Mouse (Mus musculus): ENCODE measurements around the gene Fabp2.

Gene Fabp2

GRCm38 (mm10) chr3:122894772-122895171 lies at the start of gene Fabp2:
TSS of gene Fabp2 (plus strand) at chr3:122895072.
- DNase-seq: no peak

GRCm38 (mm10) chr3:122848410-122849034 lies 46.4 kb upstream of the Fabp2 start:
- no peak for DNase-seq

GRCm38 (mm10) chr3:122855149-122855548 lies 39.7 kb upstream of the Fabp2 start:
- DNase-seq: no peak

- DNase-seq: no peak
Measured at GRCm38 (mm10) chr3:122859829-122860228, 35.0 kb upstream of the Fabp2 start.

GRCm38 (mm10) chr3:122860573-122861498 lies 34.0 kb upstream of the Fabp2 start:
- no peak for DNase-seq

DNA sequence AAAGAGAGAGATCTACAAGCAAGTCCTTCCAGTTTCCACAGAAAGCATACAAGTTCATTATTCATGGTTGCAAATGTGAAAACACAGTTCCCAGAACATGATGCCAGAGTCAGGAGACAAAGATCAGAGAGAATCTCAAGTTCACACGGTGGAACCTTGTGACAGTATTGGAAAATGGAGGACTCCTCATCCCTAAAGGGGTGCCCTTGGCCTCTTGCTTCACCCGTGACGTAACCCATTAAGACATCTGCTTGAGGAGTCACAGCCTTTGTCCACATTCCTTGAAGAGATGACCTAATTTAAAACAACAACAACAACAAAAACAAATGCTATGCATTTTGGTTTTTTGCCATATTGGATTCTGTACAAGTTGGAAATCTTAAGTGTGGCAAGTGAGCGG lies 29.8 kb upstream of the Fabp2 start:
- no peak for DNase-seq

- no peak for DNase-seq
Measured at GRCm38 (mm10) chr3:122868270-122868669, 26.6 kb upstream of the Fabp2 start.

DNA sequence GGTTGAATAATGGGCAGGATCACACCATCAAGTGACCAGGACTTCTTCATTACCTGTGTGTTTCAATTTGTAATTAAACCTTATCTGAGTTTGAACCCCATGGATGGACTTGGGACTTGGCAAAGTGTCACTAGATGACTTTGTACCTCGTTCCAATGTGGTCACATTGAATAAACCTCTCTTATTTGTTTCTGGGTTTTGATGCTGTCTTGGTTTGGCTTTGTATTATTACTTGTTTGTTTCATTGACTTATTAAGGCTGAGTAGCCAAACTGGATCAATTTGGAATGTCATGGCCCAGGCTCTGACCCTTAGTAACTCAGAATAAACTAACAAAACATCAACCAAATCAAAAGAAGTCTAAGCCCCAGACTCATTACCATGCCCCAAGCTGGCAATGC lies 23.3 kb upstream of the Fabp2 start:
- no peak for DNase-seq

- no peak for DNase-seq
Measured at GRCm38 (mm10) chr3:122876870-122877269, 18.0 kb upstream of the Fabp2 start.

DNA sequence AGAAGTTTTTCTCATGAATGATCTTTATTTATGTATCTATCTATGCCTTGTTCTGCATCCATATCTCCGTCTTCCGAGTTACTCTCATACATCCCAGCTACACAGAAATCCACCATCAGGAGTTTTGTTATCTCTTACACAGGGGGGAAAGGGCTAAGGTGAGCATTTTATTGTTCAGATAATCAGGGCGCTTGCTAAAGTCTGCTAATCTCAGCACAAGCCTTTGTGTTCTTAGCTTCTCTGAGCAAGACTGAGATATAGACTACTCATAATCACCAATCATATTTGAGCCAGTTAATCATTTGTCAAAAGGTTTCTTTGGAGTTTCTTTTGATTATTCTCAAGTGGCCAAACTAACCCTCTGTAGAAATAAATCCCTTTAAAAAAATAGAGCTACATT lies 17.3 kb upstream of the Fabp2 start:
- DNase-seq: no peak

DNA sequence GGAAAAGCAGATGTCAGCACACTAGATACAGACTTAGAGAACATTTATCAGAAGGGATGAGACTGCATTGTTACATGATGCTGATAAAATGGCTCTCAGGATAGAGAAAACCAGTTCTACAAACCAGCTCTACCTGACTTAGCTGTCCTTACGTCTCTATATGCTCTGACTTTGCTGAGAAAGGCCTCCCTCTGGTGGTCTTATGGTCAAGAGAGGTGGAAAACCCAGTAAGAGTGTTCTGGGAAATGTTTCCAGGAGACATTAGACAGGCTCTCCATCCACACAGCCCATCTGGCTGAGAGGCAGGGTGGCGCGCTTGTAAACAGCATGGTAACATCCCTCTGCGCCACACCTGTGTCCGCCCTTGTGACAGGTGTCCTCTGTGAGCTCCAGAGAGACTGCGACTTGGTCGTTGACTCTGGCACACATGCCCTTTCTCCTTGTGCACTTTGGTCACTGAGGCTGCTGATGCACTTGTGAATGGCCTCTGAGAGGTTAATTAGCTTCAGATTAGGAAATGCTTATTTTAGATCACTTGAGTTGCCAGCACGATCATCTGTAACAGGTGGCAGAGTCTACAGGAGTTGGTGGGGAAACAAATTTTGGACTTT lies 16.1 kb upstream of the Fabp2 start:
- DNase-seq: no peak

DNA sequence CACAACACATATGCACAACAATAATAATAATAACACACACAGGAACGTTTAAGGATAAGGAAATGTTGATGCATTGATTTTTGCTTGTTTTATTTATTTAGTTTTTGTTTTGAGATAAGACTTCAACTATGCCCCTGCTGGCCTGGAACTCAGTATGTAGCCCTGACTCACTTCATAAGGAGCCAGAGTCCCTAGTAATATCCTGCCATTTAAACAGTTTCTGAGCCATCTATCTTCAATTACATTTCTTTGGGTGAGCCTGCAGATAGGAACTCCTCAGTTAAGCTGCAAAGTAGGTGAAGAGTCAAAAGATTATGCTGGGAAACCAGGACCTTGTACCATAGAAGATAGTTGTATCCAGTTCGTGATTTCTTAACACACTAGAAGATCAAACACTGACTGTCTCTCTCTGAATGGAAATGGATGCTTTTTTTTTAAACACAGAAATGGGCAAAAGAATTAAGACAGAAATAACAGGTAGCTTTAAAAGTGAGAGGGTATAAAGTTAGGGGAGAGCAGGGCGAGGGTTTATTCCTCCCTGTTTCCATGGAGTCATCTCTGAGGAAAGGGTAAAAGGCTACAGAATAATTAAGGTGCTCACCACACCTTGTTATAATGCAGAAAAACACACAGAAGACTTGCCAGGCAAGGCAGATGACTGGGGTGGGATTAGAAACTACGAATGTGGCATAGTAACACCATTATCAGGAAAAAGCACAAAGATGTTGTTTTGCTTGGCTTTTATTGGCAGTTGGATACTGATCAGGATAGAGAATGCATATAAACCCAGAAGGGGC lies 7.2 kb upstream of the Fabp2 start:
- DNase-seq: no peak

DNA sequence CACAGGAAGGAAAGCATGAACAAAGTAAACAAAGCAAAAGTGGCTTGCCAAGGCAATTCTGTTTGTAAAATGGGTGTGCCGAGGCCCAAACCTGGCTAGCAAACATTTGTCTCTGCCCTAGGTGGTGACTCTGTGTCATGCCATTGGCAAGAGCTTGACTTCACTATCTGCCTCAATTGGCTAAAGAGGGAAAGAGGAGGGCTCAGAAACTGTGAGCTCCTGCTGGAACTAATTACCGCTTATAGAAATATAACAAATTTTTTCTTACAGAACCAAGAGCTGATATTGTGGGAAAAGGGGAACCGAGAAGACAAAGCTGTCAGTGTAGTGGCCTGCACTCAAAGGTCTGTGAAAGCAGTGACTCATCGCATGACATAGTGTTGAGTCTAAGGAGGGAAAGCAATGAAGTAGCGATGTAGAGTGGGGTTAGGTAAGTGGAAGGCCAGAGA lies 6.5 kb upstream of the Fabp2 start:
- no peak for DNase-seq

DNA sequence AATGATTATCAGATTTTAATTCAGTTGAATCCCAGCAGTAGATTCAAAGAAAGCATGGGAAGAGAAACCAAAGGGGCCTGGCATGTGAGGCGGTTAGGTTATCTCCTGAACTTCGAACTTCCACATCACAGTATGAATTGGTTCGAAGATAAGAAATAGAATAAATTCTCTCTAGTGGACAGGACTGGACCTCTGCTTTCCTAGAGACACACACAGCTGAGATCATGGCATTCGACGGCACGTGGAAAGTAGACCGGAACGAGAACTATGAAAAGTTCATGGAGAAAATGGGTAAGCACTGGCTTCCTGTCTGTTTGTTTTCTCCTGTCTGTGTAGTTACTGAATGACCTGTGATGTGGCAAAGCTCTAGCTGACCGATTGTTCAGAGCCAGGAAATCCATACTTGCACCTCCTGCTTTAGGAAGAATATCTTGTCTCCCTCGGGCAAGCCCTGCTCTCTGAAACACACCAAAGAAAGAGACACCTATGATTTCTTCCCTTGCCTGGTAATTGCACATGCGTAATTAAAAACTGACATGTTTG lies 388 bp downstream of the Fabp2 start:
- DNase-seq: no peak

DNA sequence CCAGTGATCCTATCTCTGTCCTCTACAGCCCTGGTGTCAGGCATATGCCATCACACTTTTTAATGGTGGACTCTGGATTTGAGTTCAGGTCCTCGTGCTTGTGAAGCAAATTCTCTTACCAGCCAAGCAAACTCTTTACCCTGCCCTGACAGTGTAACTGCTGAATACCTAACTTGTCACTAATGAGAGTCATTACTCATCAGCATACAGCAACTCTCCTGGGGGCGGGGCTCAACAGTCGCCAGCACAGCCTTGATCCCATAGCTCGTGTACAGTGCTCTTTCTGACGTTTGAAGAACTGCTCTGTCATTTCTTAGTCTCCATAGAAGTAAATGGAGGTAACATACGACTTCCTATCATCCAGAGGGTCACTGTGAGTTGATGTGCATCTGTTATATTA lies 3.4 kb downstream of the Fabp2 start:
- no peak for DNase-seq

DNA sequence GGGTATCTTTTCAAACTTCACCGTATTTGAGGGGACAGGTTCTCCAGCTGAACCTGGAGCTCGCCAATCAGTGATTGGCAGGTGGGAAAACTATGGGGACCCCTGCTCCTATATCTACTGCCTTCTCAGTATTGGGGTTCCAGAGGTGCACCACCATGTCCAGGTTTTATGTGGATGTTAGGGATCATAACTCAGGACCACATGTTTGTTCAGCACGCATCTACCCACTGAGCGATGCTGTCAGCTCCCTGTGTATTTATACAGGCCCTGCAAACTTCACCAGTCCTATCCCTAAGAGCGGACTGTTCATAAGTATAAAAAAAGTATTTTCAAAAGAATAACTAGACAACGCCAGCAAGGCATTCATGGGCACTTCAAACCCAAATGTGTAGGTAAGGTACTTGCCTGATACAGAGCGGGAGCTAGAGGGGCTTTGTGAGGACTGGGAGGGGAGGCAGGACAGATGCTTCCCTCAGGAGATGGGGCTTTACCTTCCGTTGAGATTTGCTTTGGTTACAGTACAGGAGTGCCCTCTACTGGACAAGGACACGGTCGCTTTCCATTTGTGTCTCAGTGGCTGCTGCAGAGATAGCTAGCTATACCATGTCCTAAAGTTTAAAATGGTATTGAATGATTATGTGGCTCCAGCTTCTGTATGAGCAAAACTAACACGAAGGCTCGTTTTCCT lies 9.0 kb downstream of the Fabp2 start:
- no peak for DNase-seq

GRCm38 (mm10) chr3:122907841-122908240 lies 13.0 kb downstream of the Fabp2 start:
- DNase-seq: no peak

DNA sequence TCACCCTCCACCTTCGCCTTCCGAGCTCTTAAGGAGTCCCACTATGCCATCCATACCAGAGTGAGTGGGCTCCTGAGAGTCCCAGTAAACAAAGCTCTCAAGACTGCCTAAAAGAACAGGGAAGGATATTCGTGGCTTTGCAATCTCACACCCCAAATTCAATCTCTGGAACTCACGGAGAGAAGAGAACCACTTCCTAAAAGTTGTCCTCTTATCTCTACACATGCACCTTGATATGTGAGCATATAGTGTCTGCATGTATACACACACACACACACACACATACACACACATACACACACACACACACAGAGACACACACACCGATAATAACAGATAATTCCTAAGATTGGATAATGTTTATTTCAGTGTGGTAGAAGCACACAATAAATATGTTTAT lies 20.6 kb downstream of the Fabp2 start:
- DNase-seq: no peak

- no peak for DNase-seq
Measured at GRCm38 (mm10) chr3:122916191-122916680, 21.4 kb downstream of the Fabp2 start.

- no peak for DNase-seq
Measured at GRCm38 (mm10) chr3:122918672-122919071, 23.8 kb downstream of the Fabp2 start.

GRCm38 (mm10) chr3:122919260-122919659 lies 24.4 kb downstream of the Fabp2 start, which contains the start of gene Gm10959:
TSS of gene Gm10959 (minus strand) at chr3:122919360.
- DNase-seq: no peak

Measured in kidney, adult 11 months (tissue).